Mouse (Mus musculus) activated CD4-positive, CD25-positive, alpha-beta regulatory T cell, adult 9 weeks (primary cell): Measurements from ENCODE around the gene Naalad2. TPM values are rescaled to one million over a fixed set of nuclear protein-coding genes. Genes with fewer than 3 reads are reported as not detected.

Experiments used
- polyA plus RNA-seq: library from polyadenylated mRNA; unstranded; fragments of 100-300 nt; shearing (Covaris generic); gene quantifications from one replicate; pipeline ENCODE4 v1.2.1, GENCODE M21; 2017

Naalad2 gene
- polyA plus RNA-seq, result 0.27 TPM

GRCm38 (mm10) chr9:18402895-18403294, at the start of gene Naalad2:
Gene Naalad2 (minus strand): TSS chr9:18402995.

GRCm38 (mm10) chr9:18430354-18430753, 27.6 kb upstream of the Naalad2 start, which contains the start of gene Mbd3l2:
Gene Mbd3l2 (plus strand): TSS chr9:18430654.

GRCm38 (mm10) chr9:18404118-18404517, 1.3 kb upstream of the Naalad2 start, which contains the start of gene Ubtfl1:
Gene Ubtfl1 (plus strand): TSS chr9:18404418.

GRCm38 (mm10) chr9:18291571-18292429, 111.0 kb downstream of the Naalad2 start, which contains the start of gene Chordc1:
Gene Chordc1 (plus strand): TSS chr9:18292125.

Other genes with a start within 250 kb of the Naalad2 start
- gene Chordc1, start 110.9 kb downstream of the Naalad2 start, polyA plus RNA-seq, result 217 TPM
- not detected for gene Ubtfl1, start 1.4 kb upstream of the Naalad2 start, polyA plus RNA-seq
- not detected for gene Mbd3l2, start 27.7 kb upstream of the Naalad2 start, polyA plus RNA-seq
- 4.2 TPM for gene Zfp558, start 75.3 kb upstream of the Naalad2 start, polyA plus RNA-seq
- gene Mbd3l1, start 75.4 kb upstream of the Naalad2 start, polyA plus RNA-seq, result not detected